Mouse (Mus musculus) thymus, adult 2 months (tissue): ENCODE data around the gene Amigo1. TPM values are rescaled to one million over a fixed set of nuclear protein-coding genes. Genes with fewer than 3 reads are reported as not detected.
A peak's percentile ranks its signal among the peaks of the same experiment; 100 is the strongest.

Experiments
- DNase-seq: peaks from one replicate; pipeline ENCODE4 v3.0.0; 2021
- H3K27ac ChIP-seq: fragments of 200-500 bp; 2 replicates; pipeline ENCODE4 v1.5.1; 2012; ENCODE audit warnings: low read length, control low read depth; ENCODE audit not compliant: control insufficient read depth, insufficient read depth
- H3K27me3 ChIP-seq: fragments of 200-500 bp; 2 replicates; pipeline ENCODE4 v1.6.1; 2012; ENCODE audit warnings: mild to moderate bottlenecking, low read length, moderate library complexity, mixed read lengths; ENCODE audit not compliant: control insufficient read depth, insufficient read depth
- H3K36me3 ChIP-seq: fragments of 200-500 bp; 2 replicates; pipeline ENCODE4 v1.6.1; 2012; ENCODE audit warnings: mild to moderate bottlenecking, low read length, moderate library complexity; ENCODE audit not compliant: control insufficient read depth, insufficient read depth
- H3K4me1 ChIP-seq: fragments of 200-500 bp; replicated peaks from 2 replicates; pipeline ENCODE4 v1.6.1; 2012; ENCODE audit warnings: low read length; ENCODE audit not compliant: control insufficient read depth, insufficient read depth
- H3K4me3 ChIP-seq: fragments of 200-500 bp; 2 replicates; pipeline ENCODE4 v1.5.1; 2012; ENCODE audit warnings: mild to moderate bottlenecking, low read length, control low read depth, moderate library complexity; ENCODE audit not compliant: control insufficient read depth, insufficient read depth
- CTCF ChIP-seq: fragments of 200-500 bp; IDR thresholded peaks from 2 replicates; pipeline ENCODE4 v1.5.1; 2012; ENCODE audit warnings: mild to moderate bottlenecking, control low read depth, low read length, moderate library complexity, borderline replicate concordance; ENCODE audit not compliant: control insufficient read depth, poor library complexity, insufficient read depth; ENCODE audit errors: extremely low read depth
- POLR2A ChIP-seq: fragments of 200-500 bp; IDR thresholded peaks from 2 replicates; pipeline ENCODE4 v1.6.1; 2012; ENCODE audit warnings: mild to moderate bottlenecking, low read length, control low read depth, moderate library complexity; ENCODE audit not compliant: control insufficient read depth, poor library complexity, insufficient read depth; ENCODE audit errors: extremely low read depth
- WGBS: fragments of 180-500 bp; shearing (Covaris S2); methylation state at CpG from one replicate; pipeline ENCODE4 v1.1.7; 2018; 5-methylcytosine and 5-hydroxymethylcytosine counted together
- polyA plus RNA-seq: library from polyadenylated mRNA; depleted of rRNA; stranded (reverse); fragments of >200 nt; gene quantifications from 2 replicates; pipeline ENCODE4 v1.2.3, GENCODE M21; 2012

The Amigo1 gene
- polyA plus RNA-seq, 1 experiment = 11.2 TPM

DNA sequence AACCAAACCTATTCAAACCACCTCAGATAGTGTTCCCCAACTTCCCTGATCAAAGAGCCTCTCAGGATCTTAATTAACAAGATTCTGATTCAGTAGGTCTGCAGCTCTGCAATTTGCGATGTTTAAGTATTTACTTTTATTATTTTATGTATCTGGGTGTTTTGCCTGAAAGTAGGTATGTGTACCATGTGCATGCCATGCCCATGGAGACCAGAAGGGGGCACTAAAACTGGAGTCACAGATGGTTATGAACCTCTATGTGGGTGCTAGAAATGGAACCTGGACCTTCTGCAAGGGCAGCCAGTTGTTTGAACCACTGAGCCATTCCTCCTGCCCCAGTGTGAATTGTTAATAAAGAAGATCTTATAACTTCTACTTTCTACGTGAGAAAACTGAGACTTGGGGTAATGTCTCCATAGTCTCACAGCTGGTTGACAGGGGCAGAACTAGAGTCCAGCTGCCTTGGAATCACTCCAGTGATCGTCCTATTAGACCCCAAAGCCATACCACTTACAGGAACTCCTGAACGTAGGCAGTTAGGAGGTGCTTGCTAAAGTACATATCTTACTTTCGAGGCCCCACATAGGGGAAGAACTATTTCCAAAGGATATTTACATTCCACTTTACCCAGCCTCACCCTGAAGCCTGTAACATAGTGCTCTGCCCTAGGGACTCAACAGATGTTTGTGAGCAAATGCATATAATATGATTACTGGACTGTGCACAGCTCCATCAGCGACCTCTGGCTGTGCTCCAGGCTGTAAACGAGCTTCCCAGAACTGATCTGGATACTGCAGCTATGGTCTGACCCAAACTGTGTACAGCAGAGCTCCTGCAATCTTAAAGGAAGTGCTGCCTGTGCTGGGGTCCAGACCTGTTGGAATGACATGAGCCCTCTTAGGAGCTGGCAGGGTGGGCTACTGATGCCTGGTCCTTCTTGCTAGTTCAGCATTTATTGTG is 7.1 kb upstream of the Amigo1 start:
- WGBS = 93% methylated on average over 7 of the region's 7 CpGs
- Histone ChIP-seq H3K4me1 (no peaks in the 10 kb centered on the region), H3K27ac (no peak overlapping the region), H3K27me3 (no peaks in the 10 kb centered on the region), H3K36me3 (no peaks in the 10 kb centered on the region), H3K4me3 (no peak overlapping the region)
- no peak for DNase-seq
- TF ChIP-seq POLR2A (no peak), CTCF (no peak)

DNA sequence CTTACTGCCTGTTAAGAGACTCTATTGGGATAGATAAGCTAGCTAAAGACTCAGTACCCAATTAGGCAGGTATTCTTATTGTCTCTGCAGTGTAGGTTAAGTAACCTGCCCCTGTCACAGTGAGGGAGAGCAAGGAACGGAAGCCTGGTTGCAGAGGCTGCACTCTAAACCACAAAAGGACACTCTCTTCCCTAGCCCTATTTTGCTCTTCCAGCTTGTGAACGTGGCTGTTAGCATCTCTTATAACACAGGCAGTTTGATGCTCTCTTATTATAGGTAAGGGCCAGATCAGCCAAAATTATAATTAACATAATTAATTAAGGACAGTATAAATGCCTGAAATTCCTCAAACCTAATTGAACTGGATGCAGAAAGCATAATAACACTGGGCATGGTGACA is 5.6 kb upstream of the Amigo1 start:
- Histone ChIP-seq H3K36me3 (no peaks in the 10 kb centered on the region), H3K4me1 (no peaks in the 10 kb centered on the region), H3K4me3 (no peak overlapping the region), H3K27me3 (no peaks in the 10 kb centered on the region), H3K27ac (no peak overlapping the region)
- WGBS = 36% methylated on average over 2 of the region's 2 CpGs
- TF ChIP-seq POLR2A = no peak
- no peak for TF ChIP-seq CTCF
- no peak for DNase-seq

DNA sequence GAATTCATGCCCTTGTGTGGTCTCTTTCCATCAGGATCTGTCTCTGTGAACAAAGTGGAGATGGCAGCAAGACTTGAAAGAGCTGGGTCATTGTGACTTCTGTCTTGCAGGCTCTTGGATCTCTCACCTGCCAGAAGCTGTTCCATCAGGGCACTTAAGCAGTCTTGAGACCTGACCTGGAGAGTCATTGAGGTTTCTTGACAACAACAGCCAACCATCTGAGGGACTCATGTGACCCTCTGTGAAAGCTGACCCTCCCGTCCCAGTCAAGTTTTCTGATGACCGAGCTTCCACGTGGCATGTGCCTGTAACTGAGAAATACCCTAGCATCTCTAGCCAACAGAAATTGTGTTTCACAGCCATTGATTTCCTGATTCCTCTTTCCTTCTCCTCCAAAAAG is 1.4 kb upstream of the Amigo1 start:
- Histone ChIP-seq H3K27ac (no peak overlapping the region), H3K4me3 (no peak overlapping the region), H3K27me3 (no peaks in the 10 kb centered on the region; the same call in 1 of the 2 replicates), H3K36me3 (no peaks in the 10 kb centered on the region), H3K4me1 (peaks cover 10% of the 10 kb centered on the region)
- 95% methylated on average over 3 of the region's 3 CpGs for WGBS
- no peak for TF ChIP-seq POLR2A
- TF ChIP-seq CTCF = no peak
- no peak for DNase-seq

DNA sequence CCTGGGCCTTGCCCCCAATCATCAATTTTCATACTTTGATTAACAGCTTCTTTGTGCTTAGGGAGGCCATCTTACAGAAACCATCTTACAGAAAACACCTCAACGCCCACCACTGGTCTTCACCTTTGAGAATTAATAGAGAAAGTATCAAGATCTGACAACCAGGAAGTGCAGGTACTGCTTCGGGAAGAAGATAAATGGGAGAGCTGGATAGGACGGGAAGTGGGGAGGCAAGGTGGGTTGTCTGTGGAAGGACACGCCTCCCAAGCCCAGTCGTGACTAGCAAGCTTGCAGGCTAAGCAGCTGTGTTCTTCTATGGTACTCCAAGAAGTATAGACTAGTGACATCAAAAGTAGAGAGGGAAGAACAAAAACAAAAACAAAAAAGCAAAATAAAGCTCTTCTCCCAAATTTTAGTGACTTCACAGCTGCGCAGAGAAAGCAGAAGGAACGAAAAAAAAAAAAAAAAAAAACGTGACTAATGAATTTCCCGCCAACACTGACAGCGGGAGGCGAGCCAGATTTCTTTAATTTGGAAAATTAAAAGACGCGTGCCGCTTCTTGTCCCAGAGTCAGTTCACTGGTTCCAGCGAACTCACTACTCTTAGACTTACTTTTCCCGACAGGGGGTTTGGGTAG is 556 bp upstream of the Amigo1 start:
- no peak for DNase-seq
- Histone ChIP-seq H3K36me3 (no peaks in the 10 kb centered on the region), H3K4me1 (peaks cover 10% of the 10 kb centered on the region), H3K27ac (no peak overlapping the region), H3K27me3 (no peaks in the 10 kb centered on the region; the same call in 1 of the 2 replicates), H3K4me3 (peak overlapping the region; percentile 65)
- WGBS = 6% methylated on average over 16 of the region's 16 CpGs
- TF ChIP-seq POLR2A (no peak), CTCF (no peak)

DNA sequence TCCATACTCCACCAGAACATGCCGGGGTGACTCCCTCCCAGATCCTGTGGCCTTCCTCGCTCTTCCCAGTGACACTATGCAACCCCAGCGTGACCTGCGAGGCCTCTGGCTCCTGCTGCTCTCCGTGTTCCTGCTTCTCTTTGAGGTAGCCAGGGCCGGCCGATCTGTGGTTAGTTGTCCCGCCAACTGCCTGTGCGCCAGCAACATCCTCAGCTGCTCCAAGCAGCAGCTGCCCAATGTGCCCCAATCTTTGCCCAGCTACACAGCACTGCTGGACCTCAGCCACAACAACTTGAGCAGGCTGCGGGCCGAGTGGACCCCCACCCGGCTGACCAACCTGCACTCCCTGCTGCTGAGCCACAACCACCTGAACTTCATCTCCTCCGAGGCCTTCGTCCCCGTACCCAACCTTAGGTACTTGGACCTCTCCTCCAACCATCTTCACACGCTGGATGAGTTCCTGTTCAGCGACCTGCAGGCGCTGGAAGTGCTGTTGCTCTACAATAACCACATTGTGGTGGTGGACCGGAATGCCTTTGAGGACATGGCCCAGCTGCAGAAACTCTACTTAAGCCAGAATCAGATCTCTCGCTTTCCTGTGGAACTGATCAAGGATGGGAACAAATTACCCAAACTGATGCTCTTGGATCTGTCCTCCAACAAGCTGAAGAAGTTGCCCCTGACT is 1.1 kb downstream of the Amigo1 start:
- Histone ChIP-seq H3K27me3 (no peaks in the 10 kb centered on the region; the same call in 1 of the 2 replicates), H3K36me3 (no peaks in the 10 kb centered on the region), H3K4me1 (peaks cover 10% of the 10 kb centered on the region), H3K27ac (no peak overlapping the region), H3K4me3 (no peak overlapping the region)
- no peak for DNase-seq
- TF ChIP-seq POLR2A (no peak), CTCF (no peak)
- WGBS = 34% methylated on average over 20 of the region's 20 CpGs
